Mouse (Mus musculus): Measurements from ENCODE around the gene Zfp384.
"Not testable (repeated sequence)": the region's sequence is repeated elsewhere in the genome, so short reads cannot be mapped to it uniquely, and the experiment has no call there.

Gene Zfp384

GRCm38 (mm10) chr6:125030532-125030931 lies 21.6 kb downstream of the Zfp384 start:
- DNase-seq, result peak; percentile 57

- no peak for DNase-seq
These were observed 22.7 kb downstream of the Zfp384 start for GRCm38 (mm10) chr6:125031604-125032003.

- no peak for DNase-seq
These were observed 29.7 kb downstream of the Zfp384 start for GRCm38 (mm10) chr6:125038666-125039065.

GRCm38 (mm10) chr6:125039131-125039530 lies 30.2 kb downstream of the Zfp384 start:
- DNase-seq, result no peak

GRCm38 (mm10) chr6:125039533-125040153 lies 30.7 kb downstream of the Zfp384 start, which contains the start of gene Ing4:
Ing4 (plus strand) TSS chr6:125039760.
- DNase-seq, result peak; percentile 82

- DNase-seq, result no peak
These were observed 31.3 kb downstream of the Zfp384 start for GRCm38 (mm10) chr6:125040221-125040620.

- no peak for DNase-seq
These were observed 32.1 kb downstream of the Zfp384 start for GRCm38 (mm10) chr6:125041047-125041446.

GRCm38 (mm10) chr6:125042081-125042480 lies 33.1 kb downstream of the Zfp384 start:
- DNase-seq, result no peak

GRCm38 (mm10) chr6:125046691-125047090 lies 37.7 kb downstream of the Zfp384 start:
- peak; percentile 90 for DNase-seq

- no peak for DNase-seq
These were observed 40.7 kb downstream of the Zfp384 start, which contains the start of gene Acrbp for GRCm38 (mm10) chr6:125049678-125050077. Acrbp (plus strand) TSS chr6:125049689.

- no peak for DNase-seq
These were observed 42.3 kb downstream of the Zfp384 start for GRCm38 (mm10) chr6:125051237-125051636.

GRCm38 (mm10) chr6:125061493-125061892 lies 52.5 kb downstream of the Zfp384 start:
- DNase-seq, result no peak

GRCm38 (mm10) chr6:125062511-125062910 lies 53.6 kb downstream of the Zfp384 start:
- no peak for DNase-seq

GRCm38 (mm10) chr6:125063906-125064305 lies 55.0 kb downstream of the Zfp384 start:
- DNase-seq, result no peak

GRCm38 (mm10) chr6:125065223-125065622 lies 56.3 kb downstream of the Zfp384 start:
- DNase-seq, result not testable (repeated sequence)

GRCm38 (mm10) chr6:125067571-125067995 lies 58.6 kb downstream of the Zfp384 start, which contains the start of gene Lpar5:
Lpar5 (plus strand) TSS chr6:125067920.
- no peak for DNase-seq

GRCm38 (mm10) chr6:125071170-125071895 lies 62.4 kb downstream of the Zfp384 start:
- no peak for DNase-seq

- DNase-seq, result peak; percentile 80
These were observed 62.9 kb downstream of the Zfp384 start for GRCm38 (mm10) chr6:125071896-125072279.

GRCm38 (mm10) chr6:125073825-125074224 lies 64.9 kb downstream of the Zfp384 start:
- no peak for DNase-seq

GRCm38 (mm10) chr6:125081394-125081793 lies 72.4 kb downstream of the Zfp384 start:
- DNase-seq, result no peak

GRCm38 (mm10) chr6:125081797-125082560 lies 73.0 kb downstream of the Zfp384 start:
- DNase-seq, result peak; percentile 93

- no peak for DNase-seq
These were observed 73.9 kb downstream of the Zfp384 start for GRCm38 (mm10) chr6:125082801-125083386.

- peak; percentile 39 for DNase-seq
These were observed 75.5 kb downstream of the Zfp384 start for GRCm38 (mm10) chr6:125084424-125084823.
